Mouse (Mus musculus) ES-Bruce4 (cell line): ENCODE data around the gene Gm10282. TPM values are rescaled to one million over a fixed set of nuclear protein-coding genes. Genes with fewer than 3 reads are reported as not detected.

Source experiments
- H3K27ac ChIP-seq: 2 replicates; pipeline ENCODE4 v1.5.1; 2012; ENCODE audit warnings: low read length, inconsistent platforms; ENCODE audit not compliant: insufficient read depth
- H3K27me3 ChIP-seq: 2 replicates; pipeline ENCODE4 v1.6.1; 2012; ENCODE audit warnings: mild to moderate bottlenecking, low read length, inconsistent platforms; ENCODE audit not compliant: control insufficient read depth, poor library complexity, insufficient read depth, severe bottlenecking
- H3K36me3 ChIP-seq: 2 replicates; pipeline ENCODE4 v1.6.1; 2012; ENCODE audit warnings: inconsistent platforms, mild to moderate bottlenecking, low read length, moderate library complexity; ENCODE audit not compliant: control insufficient read depth, poor library complexity, insufficient read depth, severe bottlenecking
- H3K4me1 ChIP-seq: one replicate; pipeline ENCODE4 v1.8.1; 2011; ENCODE audit warnings: low read length; ENCODE audit not compliant: control insufficient read depth, insufficient read depth
- H3K4me3 ChIP-seq: 2 replicates; pipeline ENCODE4 v1.5.1; 2011; ENCODE audit warnings: low read depth, mild to moderate bottlenecking, low read length
- H3K9ac ChIP-seq: 2 replicates; pipeline ENCODE4 v1.6.1; 2012; ENCODE audit warnings: low read depth, mild to moderate bottlenecking, inconsistent platforms; ENCODE audit not compliant: poor library complexity, severe bottlenecking
- H3K9me3 ChIP-seq: replicated peaks from 2 replicates; pipeline ENCODE4 v1.6.1; 2012; ENCODE audit warnings: mild to moderate bottlenecking, low read length, inconsistent platforms; ENCODE audit not compliant: control insufficient read depth, poor library complexity, insufficient read depth, severe bottlenecking
- CTCF ChIP-seq: IDR thresholded peaks from one replicate; pipeline ENCODE4 v1.8.1; 2011; ENCODE audit warnings: low read depth, low read length
- EP300 ChIP-seq: IDR thresholded peaks from 2 replicates; pipeline ENCODE4 v1.6.1; 2011; ENCODE audit warnings: low read depth, low read length; ENCODE audit not compliant: insufficient read depth
- POLR2A ChIP-seq: IDR thresholded peaks from one replicate; pipeline ENCODE4 v1.8.1; 2011; ENCODE audit warnings: low read length; ENCODE audit not compliant: insufficient read depth
- polyA plus RNA-seq: library from polyadenylated mRNA; stranded (reverse); fragments of >200 nt; gene quantifications from 2 replicates; pipeline ENCODE4 v1.2.4, GENCODE M21; 2011; ENCODE audit warnings: low read depth; ENCODE audit not compliant: missing spikeins, insufficient read depth, insufficient read length

Gm10282 gene
- polyA plus RNA-seq, 1 experiment, result 4.5 TPM

DNA sequence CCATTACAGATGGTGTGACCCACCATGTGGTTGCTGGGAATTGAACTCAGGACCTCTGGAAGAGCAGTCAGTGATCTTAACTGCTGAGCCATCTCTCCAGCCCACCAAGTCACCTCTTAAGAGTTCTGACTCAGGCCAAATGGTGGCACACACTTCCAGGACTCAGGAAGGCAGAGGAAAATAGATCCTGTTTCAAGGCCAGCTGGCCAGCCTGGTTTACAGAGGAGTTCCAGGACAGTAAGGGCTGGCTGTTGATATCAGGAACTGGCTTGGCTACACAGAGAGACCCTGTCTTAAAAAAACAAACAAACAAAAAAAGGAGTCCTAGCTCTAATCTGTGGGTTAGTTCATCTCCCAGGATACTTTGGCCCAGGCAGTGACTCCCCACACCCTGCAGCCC lies 32.0 kb upstream of the Gm10282 start:
- Histone ChIP-seq H3K4me1 (peaks cover 20% of the 10 kb centered on the region), H3K4me3 (no peak overlapping the region), H3K27me3 (no peaks in the 10 kb centered on the region), H3K36me3 (0 out of 2 replicates have a peak, but pooled peaks cover 6% of the 10 kb centered on the region), H3K9me3 (no peaks in the 10 kb centered on the region), H3K9ac (peak overlapping the region; percentile 29; the same call in 1 of the 2 replicates), H3K27ac (peak overlapping the region; percentile 53)
- TF ChIP-seq POLR2A (no peak), EP300 (no peak), CTCF (no peak)

- Histone ChIP-seq H3K4me1 (peaks cover 23% of the 10 kb centered on the region), H3K36me3 (0 out of 2 replicates have a peak, but pooled peaks cover 6% of the 10 kb centered on the region), H3K27ac (peak overlapping the region; percentile 91), H3K27me3 (no peaks in the 10 kb centered on the region), H3K9me3 (no peaks in the 10 kb centered on the region), H3K9ac (0 out of 2 replicates have a peak overlapping the region, but pooled peaks have one; percentile 16), H3K4me3 (no peak overlapping the region)
- TF ChIP-seq POLR2A (no peak), CTCF (no peak), EP300 (no peak)
These were observed 31.2 kb upstream of the Gm10282 start for GRCm38 (mm10) chr8:72336273-72336672.

DNA sequence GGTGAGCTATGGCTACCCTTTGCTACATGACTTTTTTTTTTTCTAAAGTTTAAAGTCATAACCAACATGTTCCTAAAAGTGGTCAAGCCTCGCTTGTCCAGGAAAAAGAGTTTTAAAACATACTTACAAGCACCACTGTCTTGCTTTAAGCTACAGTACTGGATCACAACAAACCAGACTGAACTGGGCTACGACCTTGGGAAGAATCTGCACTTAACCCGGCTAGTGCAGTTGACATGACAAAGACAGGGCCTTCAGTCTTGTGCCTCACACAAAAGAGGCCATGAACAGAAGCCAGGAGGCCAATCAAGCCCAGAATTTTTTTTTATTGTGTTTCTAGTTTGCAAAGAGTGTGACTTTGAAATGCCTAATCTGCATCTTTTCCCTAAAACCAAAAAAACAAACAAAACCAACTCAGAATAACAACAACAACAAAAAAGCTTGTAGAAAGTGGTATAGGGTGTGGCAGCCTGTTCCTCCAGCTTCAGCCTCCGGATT lies 29.1 kb upstream of the Gm10282 start:
- peak overlapping the region; percentile 100 for H3K27ac ChIP-seq
- no peaks in the 10 kb centered on the region for H3K9me3 ChIP-seq
- H3K9ac ChIP-seq, result peak overlapping the region; percentile 29; the same call in 1 of the 2 replicates
- peaks cover 34% of the 10 kb centered on the region for H3K4me1 ChIP-seq
- TF ChIP-seq EP300 (peak; percentile 98), POLR2A (no peak)
- H3K36me3 ChIP-seq, result no peaks in the 10 kb centered on the region
- no peaks in the 10 kb centered on the region for H3K27me3 ChIP-seq
- no peak overlapping the region for H3K4me3 ChIP-seq

- H3K27me3 ChIP-seq, result no peaks in the 10 kb centered on the region
- H3K9ac ChIP-seq, result peak overlapping the region; percentile 29
- no peaks in the 10 kb centered on the region for H3K36me3 ChIP-seq
- no peak for TF ChIP-seq POLR2A
- TF ChIP-seq EP300, result peak; percentile 98
- no peak for TF ChIP-seq CTCF
- H3K4me3 ChIP-seq, result 0 out of 2 replicates have a peak overlapping the region, but pooled peaks have one; percentile 6
- H3K4me1 ChIP-seq, result peaks cover 34% of the 10 kb centered on the region
- H3K27ac ChIP-seq, result peak overlapping the region; percentile 100
- H3K9me3 ChIP-seq, result no peaks in the 10 kb centered on the region
These were observed 28.5 kb upstream of the Gm10282 start for GRCm38 (mm10) chr8:72333429-72334143.

GRCm38 (mm10) chr8:72331631-72332030 lies 26.6 kb upstream of the Gm10282 start:
- no peaks in the 10 kb centered on the region for H3K36me3 ChIP-seq
- peaks cover 37% of the 10 kb centered on the region for H3K4me1 ChIP-seq
- TF ChIP-seq EP300, result no peak
- no peak for TF ChIP-seq POLR2A
- no peak for TF ChIP-seq CTCF
- no peaks in the 10 kb centered on the region for H3K27me3 ChIP-seq
- H3K27ac ChIP-seq, result no peak overlapping the region
- H3K9me3 ChIP-seq, result no peaks in the 10 kb centered on the region
- H3K9ac ChIP-seq, result 0 out of 2 replicates have a peak overlapping the region, but pooled peaks have one; percentile 0
- no peak overlapping the region for H3K4me3 ChIP-seq

GRCm38 (mm10) chr8:72330806-72331516 lies 25.9 kb upstream of the Gm10282 start:
- no peaks in the 10 kb centered on the region for H3K27me3 ChIP-seq
- H3K27ac ChIP-seq, result peak overlapping the region; percentile 14; the same call in 1 of the 2 replicates
- H3K4me3 ChIP-seq, result no peak overlapping the region
- 0 out of 2 replicates have a peak overlapping the region, but pooled peaks have one; percentile 0 for H3K9ac ChIP-seq
- no peaks in the 10 kb centered on the region for H3K36me3 ChIP-seq
- TF ChIP-seq POLR2A, result no peak
- no peak for TF ChIP-seq EP300
- TF ChIP-seq CTCF, result no peak
- H3K4me1 ChIP-seq, result peaks cover 40% of the 10 kb centered on the region
- no peaks in the 10 kb centered on the region for H3K9me3 ChIP-seq
